In the genomic region with DNA sequence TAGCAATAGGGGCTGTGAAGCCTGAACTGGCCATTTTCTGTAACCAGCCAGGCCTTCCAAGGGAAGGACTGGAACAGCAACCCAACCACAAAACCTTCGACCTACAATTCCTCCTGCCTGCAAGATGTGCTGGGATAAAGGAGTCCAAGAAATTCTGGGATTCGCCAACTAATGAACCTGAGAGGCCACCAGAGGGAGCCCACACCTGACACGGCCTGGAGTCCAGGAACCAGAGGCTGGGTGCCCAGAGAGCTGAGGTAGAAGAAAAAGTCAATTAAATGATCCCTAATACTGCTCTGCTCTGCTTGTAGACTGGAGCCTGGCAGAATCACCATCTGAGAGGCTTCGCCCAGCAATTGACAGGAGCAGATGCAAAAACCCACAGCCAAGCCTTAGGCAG, we compare ENCODE assay signal across 9 mouse cellular contexts. TPM values are rescaled to one million over a fixed set of nuclear protein-coding genes. Genes with fewer than 3 reads are reported as not detected.
A peak's percentile ranks its signal among the peaks of the same experiment; 100 is the strongest.
DNase-seq lines count a peak whose midpoint lies in the region; ATAC-seq and TF ChIP-seq lines count a peak whose summit lies in the region.
"Had no signal": no experiment of that assay in that cellular context is flagged by ENCODE, and none has a peak within 500 bp of the region (broad histone marks: within the 10 kb centered on the region; RNA-seq: fewer than 3 reads in every experiment).

No protein-coding gene starts in this region.

- TF ChIP-seq POLR2A in ES-Bruce4 (IDR thresholded peaks at IDR 0.05; ENCODE audit: insufficient read depth, low read length): no peak

- H3K4me3 ChIP-seq in kidney, embryonic 16.5 days (ENCODE audit: low read length): no peak overlapping the region
- no peak overlapping the region for H3K4me3 ChIP-seq in ES-Bruce4 (ENCODE audit: low read depth, low read length)
- H3K4me3 ChIP-seq: embryonic facial prominence, embryonic 15.5 days; liver, embryonic 13.5 days had no signal

- peaks cover 6% of the 10 kb centered on the region; the same call in 1 of the 2 replicates for H3K4me1 ChIP-seq in kidney, embryonic 16.5 days (ENCODE audit: insufficient read depth, low read length)
- peaks cover 3% of the 10 kb centered on the region for H3K4me1 ChIP-seq in ES-Bruce4 (ENCODE audit: control insufficient read depth, insufficient read depth, low read length)

- peaks cover 15% of the 10 kb centered on the region for H3K27me3 ChIP-seq in kidney, embryonic 16.5 days (ENCODE audit: insufficient read depth, low read length)
- peaks cover 10% of the 10 kb centered on the region for H3K27me3 ChIP-seq in ES-Bruce4 (ENCODE audit: control insufficient read depth, insufficient read depth, low read length, poor library complexity, severe bottlenecking)
- H3K27me3 ChIP-seq in Patski: no peaks in the 10 kb centered on the region

- no peaks in the 10 kb centered on the region for H3K36me3 ChIP-seq in kidney, embryonic 16.5 days (ENCODE audit: insufficient read depth, low read length)
- no peaks in the 10 kb centered on the region for H3K36me3 ChIP-seq in ES-Bruce4 (ENCODE audit: control insufficient read depth, insufficient read depth, low read length, poor library complexity, severe bottlenecking)
- H3K36me3 ChIP-seq: embryonic facial prominence, embryonic 15.5 days; liver, embryonic 13.5 days had no signal

- TF ChIP-seq CTCF in ES-Bruce4 (IDR thresholded peaks at IDR 0.05; ENCODE audit: low read depth, low read length) (peak; percentile 66), Patski (IDR thresholded peaks at IDR 0.05) (peak; percentile 59)

- DNase-seq in kidney, adult 18-20 months: peak; percentile 56
- DNase-seq in Patski (ENCODE audit: low read depth, low spot score): no peak
- peak; percentile 70 to 77 for DNase-seq in kidney, postnatal 25 days
- DNase-seq in spleen, postnatal 36 days (ENCODE audit: low spot score in 2 of 2): no peak
- DNase-seq in natural killer cell, adult 2 months (ENCODE audit: low spot score in 2 of 2): no peak
- DNase-seq: liver, embryonic 13.5 days had no signal

- H3K9ac ChIP-seq in kidney, embryonic 16.5 days (replicated peaks; ENCODE audit: low read length): no peak overlapping the region
- H3K9ac ChIP-seq in ES-Bruce4 (ENCODE audit: low read depth, poor library complexity, severe bottlenecking): no peak overlapping the region
- H3K9ac ChIP-seq: embryonic facial prominence, embryonic 15.5 days; liver, embryonic 13.5 days had no signal

- POLR2A ChIA-PET in Patski (lab: Charles Lee): no interaction called here

- 11% methylated on average over 4 of the region's 4 CpGs for WGBS in kidney, embryonic 16.5 days

- in situ Hi-C loops in Patski (cut with MboI; ENCODE audit: low pct_unique_long_range_greater_than_20kb): loop anchor here (10.0 kb wide), 1 partner anchor 191 kb away; the partner anchor contains the start of gene Pnrc2

- no peak for TF ChIP-seq EP300 in ES-Bruce4 (IDR thresholded peaks at IDR 0.05; ENCODE audit: insufficient read depth, low read depth, low read length)

- ATAC-seq in kidney, embryonic 16.5 days (ENCODE audit: low FRiP score, low TSS enrichment): no peak
- no peak for ATAC-seq in Patski

- CTCF ChIA-PET in Patski (lab: Charles Lee): interaction anchor here (2.0 kb wide), 1 partner anchor 12 kb away, joined by 6 read pairs; no protein-coding TSS in a partner anchor

- H3K27ac ChIP-seq in kidney, embryonic 16.5 days (ENCODE audit: low read length): no peak overlapping the region
- H3K27ac ChIP-seq in ES-Bruce4 (ENCODE audit: insufficient read depth, low read length): no peak overlapping the region
- H3K27ac ChIP-seq: embryonic facial prominence, embryonic 15.5 days; liver, embryonic 13.5 days had no signal

- no peak overlapping the region for H3K4me2 ChIP-seq in kidney, embryonic 16.5 days (replicated peaks; ENCODE audit: low read depth, low read length)
- H3K4me2 ChIP-seq: embryonic facial prominence, embryonic 15.5 days; liver, embryonic 13.5 days had no signal

- no peaks in the 10 kb centered on the region for H3K9me3 ChIP-seq in kidney, embryonic 16.5 days (ENCODE audit: low read length)
- no peaks in the 10 kb centered on the region for H3K9me3 ChIP-seq in ES-Bruce4 (replicated peaks; ENCODE audit: control insufficient read depth, insufficient read depth, low read length, poor library complexity, severe bottlenecking)
- H3K9me3 ChIP-seq: embryonic facial prominence, embryonic 15.5 days; liver, embryonic 13.5 days had no signal

RNA-seq across cellular contexts. Expression of gene Ifnlr1, which starts 2.5 kb away (rescaled TPM):
- polyA plus RNA-seq in kidney, embryonic 16.5 days (2015; fragmentation: Nextera tagmentation; extraction: Ambion mirVana): 1.0 and 1.4 TPM in 2 replicates
- 3.8 and 3.9 TPM in 2 replicates for polyA plus RNA-seq in ES-Bruce4 (2011; ENCODE audit: insufficient read depth, insufficient read length, low read depth, missing spikeins)
- polyA plus RNA-seq in Patski (2021): 3.1 TPM

RNA-seq across cellular contexts. Expression of gene Il22ra1, which starts 44.4 kb away (rescaled TPM):
- polyA plus RNA-seq in kidney, embryonic 16.5 days (2015; fragmentation: Nextera tagmentation; extraction: Ambion mirVana): 0.11 TPM in 1 of 2 replicates, not detected in the other
- polyA plus RNA-seq in ES-Bruce4 (2011; ENCODE audit: insufficient read depth, insufficient read length, low read depth, missing spikeins): not detected in 2 replicates
- polyA plus RNA-seq in Patski (2021): not detected

Comparison
In these comparisons a context has a peak if more than half of its experiments do, and no peak if none do; other contexts are left out.
1. DNase-seq: peak in kidney, adult 18-20 months (single experiment) and kidney, postnatal 25 days (2 of 2); none in Patski (single experiment), spleen, postnatal 36 days (0 of 2) and natural killer cell, adult 2 months (0 of 2).